Mouse (Mus musculus) liver, adult 2 months (tissue): ENCODE measurements around the gene Slc16a9.

ENCODE experiments used
- CTCF ChIP-seq: fragments of 200-500 bp; IDR thresholded peaks from 2 replicates; pipeline ENCODE4 v1.5.1; 2011; ENCODE audit warnings: low read depth, low read length, control low read depth
- POLR2A ChIP-seq: fragments of 200-500 bp; IDR thresholded peaks from 2 replicates; pipeline ENCODE4 v1.6.1; 2011; ENCODE audit warnings: low read length, control low read depth; ENCODE audit not compliant: insufficient read depth; ENCODE audit errors: extremely low read depth

DNA sequence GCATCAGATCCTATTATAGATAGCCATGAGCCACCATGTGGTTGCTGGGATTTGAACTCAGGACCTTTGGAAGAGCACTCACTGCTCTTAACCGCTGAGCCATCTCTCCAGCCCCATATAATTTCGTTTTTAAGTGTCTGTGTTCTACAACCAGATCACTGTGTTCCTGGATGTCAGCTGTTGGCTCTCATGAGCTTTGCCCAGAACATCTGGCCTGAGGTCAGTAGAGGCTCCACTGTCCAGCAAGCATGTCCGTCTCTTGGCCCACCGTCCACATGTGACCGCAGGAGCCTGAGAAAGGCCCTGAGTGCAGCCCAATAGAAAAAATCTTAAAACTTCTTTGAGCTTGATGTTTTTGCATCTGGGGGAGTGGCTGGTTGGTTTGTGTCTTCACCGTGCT is 48.2 kb upstream of the Slc16a9 start:
- TF ChIP-seq POLR2A (no peak), CTCF (no peak)
